Mouse (Mus musculus): ENCODE measurements around the gene Rgma.

DNA sequence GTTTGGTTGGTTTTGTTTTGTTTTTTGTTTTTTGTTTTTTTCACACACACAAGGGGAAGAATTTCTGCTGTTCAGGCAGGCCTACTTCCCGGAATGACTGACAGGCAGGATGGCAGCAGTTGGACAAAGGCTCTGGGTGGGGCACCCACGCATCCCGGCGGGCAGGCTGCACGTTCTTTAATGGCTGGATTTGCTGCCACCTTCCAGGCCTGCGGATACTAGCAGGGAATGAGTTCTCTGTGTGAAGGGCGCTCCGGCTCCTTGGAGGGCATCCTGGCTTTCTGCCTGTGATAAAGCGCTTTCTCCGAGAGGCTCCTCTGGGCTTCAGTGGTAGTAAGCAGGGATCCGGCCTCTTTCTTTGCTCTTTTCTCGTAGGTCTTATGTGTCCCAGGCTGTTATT, 2.0 kb downstream of the Rgma start:
- TF ChIP-seq CTCF (IDR thresholded peaks at IDR 0.05; ENCODE audit: low read depth) (no peak), EP300 (IDR thresholded peaks at IDR 0.05; ENCODE audit: low read depth) (no peak)

Measured in liver, embryonic 14.5 days (tissue).